Mouse (Mus musculus): ENCODE measurements at regions not wholly inside any gene's neighbourhood (a gene's known extent, or its start where the extent isn't known, plus 50 kb on each side); places are given as distances from the start of the nearest gene placed in this dataset.

DNA sequence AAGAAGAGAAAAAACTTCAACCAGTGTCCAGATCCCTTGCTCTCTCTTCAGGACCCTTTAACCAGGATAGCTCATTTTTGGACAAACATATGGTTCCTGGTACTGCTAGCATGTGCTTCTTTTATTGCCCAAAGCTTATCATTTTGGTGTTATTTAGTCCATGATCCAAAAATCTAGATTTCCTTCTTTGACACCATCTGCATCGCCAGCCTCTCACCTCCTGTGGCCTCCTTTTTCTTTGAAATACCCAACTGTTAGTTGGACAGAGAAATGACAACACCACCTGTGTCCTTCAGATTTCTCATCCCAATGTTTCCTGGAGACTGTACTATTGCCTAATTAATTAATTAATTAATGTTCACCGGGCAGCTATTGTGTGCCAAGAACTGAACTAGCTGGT, 188.0 kb upstream of the Plppr1 start:
- DNase-seq (ENCODE audit: low read depth, low spot score), result no peak

DNA sequence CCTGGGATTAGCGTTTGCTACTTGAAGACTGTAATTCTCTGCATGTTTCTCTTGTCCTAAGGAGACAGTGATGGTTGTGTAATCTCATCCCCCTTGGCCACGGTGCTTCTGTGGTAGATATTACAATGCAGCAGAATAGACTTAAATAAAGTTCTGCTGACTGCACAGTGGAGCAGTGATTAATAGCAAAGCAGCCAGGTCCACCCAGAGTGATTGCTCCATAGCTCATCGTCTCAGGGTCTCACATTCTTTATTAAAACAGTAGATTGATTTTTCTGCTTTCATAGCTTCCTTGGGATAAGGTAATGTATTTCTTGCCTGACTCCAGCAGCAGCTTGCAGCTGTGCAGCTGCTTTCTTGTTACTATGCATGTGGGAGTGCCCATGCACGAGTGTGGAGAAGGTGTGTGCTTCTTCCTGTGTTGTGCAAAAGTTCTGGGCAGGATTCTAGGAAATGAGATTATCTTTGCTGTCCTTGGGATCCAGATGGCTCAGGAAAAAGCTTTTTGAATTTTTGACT, 169.9 kb upstream of the Plppr1 start:
- no peak for DNase-seq (ENCODE audit: low read depth, low spot score)

- DNase-seq (ENCODE audit: low read depth, low spot score), result no peak
These were observed 154.5 kb upstream of the Plppr1 start for GRCm38 (mm10) chr4:48904551-48904950.

- DNase-seq (ENCODE audit: low read depth, low spot score), result no peak
These were observed 153.7 kb upstream of the Plppr1 start for GRCm38 (mm10) chr4:48905196-48905867.

- no peak for DNase-seq (ENCODE audit: low read depth, low spot score)
These were observed 149.9 kb upstream of the Plppr1 start for GRCm38 (mm10) chr4:48909161-48909560.

GRCm38 (mm10) chr4:48913301-48913700, 145.8 kb upstream of the Plppr1 start:
- DNase-seq (ENCODE audit: low read depth, low spot score), result no peak

DNA sequence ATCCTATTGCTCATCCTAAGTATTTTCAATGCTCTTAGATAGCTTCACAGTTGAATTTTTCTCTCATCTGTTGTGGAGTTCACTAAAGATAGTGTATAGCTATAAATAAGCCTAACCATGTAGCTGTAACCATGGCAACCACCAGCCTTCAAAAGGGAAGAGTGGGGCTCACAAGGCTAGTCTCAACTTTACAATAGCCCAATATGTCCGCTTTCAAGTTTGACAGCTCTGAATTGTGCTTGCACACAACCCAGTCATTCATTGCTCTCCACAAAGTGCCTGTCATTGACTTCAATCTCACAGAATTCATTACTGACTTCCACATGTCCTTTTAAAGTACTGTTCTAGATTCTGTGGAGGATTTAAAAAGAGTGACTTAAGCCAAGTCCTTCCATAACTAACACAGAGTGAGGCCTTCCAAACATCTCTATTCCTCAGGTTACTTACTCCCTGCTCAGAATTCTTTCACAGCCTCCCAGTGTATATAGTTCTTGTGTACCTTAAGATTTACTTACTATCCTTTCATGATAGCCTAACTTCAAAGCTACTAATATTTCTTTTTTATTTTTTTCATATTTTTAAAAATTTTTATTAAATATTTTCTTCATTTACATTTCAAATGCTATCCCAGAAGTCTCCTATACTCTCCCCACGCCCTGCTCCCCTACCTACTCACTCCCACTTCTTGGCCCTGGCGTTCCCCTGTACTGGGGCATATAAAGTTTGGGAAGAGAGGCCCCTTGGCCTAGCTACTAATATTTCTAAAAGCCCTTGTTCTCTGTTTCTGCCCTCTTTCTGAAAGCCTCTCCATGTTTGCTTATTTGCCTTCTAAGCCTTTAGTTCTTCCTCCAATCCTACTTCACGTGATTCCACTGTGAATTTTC, 134.3 kb upstream of the Plppr1 start:
- DNase-seq (ENCODE audit: low read depth, low spot score), result no peak

GRCm38 (mm10) chr4:48938420-48938819, 120.7 kb upstream of the Plppr1 start:
- DNase-seq (ENCODE audit: low read depth, low spot score), result no peak

DNA sequence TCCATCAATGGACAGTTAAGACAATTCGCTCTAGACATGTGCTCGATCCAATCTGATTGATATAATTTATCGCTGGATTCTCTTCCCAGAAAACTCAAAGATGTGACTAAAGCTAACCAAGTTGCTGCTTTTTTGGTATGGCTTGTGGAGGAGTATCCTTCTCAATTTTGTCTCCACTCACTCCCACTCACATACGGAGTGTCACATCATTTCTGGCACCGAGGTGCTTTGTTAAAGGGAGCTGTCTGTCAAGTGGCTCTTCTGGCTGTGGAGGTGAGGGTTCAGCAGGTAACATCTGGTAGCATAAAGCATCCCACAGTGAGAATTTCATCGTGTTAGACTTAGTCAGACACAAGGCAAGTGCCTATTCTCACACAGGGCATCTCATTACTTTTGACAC, 120.2 kb upstream of the Plppr1 start:
- no peak for DNase-seq (ENCODE audit: low read depth, low spot score)

DNA sequence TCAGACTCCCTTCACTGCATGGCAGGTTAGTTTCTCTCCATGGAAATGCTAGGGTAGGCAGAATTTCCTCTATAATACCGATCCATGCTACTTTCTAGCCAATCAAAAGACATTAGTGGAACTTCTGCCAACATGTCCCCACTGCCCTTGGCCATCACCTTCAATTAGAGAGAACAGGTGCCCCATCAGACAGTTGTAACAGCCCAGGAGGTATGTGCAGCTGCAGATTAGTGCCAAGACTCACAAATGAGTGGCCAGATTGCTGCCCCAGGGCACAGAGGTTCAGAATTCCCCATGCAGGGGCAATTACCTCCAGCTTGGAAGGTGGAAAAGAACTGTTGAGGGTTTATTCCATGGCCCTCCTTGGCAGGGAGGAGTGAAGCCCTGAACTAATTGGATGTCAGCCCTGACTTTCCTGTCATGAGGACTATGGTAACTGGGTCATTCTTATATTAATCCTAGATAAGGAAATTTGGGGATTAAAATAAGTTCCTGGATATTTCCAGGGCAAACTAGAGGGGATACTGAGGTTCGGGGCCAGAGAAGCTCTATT, 113.7 kb upstream of the Plppr1 start:
- no peak for DNase-seq (ENCODE audit: low read depth, low spot score)

DNA sequence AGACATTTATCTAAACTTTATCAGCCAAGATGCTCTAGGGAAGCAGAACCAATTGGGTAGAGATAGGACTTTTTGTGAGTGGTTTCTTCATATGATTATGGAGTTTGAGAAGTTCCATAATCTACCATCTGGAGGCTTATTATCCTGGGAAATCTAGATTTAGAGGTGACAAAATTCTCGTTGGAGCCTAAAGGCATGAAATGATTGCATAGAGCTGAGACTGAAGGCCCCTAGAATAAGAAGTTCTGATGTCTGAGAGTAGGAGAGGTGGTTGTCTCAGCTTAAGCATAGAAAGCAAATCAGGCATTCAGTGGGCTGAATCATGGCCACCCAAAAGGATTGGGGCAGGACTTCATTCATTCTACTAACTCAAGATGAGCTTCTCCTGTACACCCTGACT, 106.1 kb upstream of the Plppr1 start:
- DNase-seq (ENCODE audit: low read depth, low spot score), result no peak

- DNase-seq (ENCODE audit: low read depth, low spot score), result no peak
These were observed 83.3 kb upstream of the Plppr1 start for GRCm38 (mm10) chr4:48975810-48976209.

DNA sequence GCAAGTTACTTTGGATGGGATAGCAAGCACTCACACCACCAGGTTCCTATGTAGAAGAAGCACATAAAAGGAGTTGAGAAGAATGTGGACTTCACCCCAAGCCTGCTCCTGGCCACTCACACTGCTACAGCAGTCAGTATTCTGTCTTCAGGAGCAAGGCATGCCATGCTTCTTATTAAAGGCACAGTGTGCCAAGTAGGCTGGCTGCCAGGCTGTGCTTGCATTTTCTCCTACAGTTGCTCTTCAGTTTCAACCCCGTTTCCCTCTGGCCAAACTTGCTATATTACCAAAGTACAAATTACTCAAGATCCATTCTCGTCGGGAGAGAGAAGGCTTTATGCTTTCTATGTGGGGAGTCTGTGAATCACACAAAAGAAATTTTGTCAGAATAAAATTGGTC, 67.1 kb upstream of the Plppr1 start:
- no peak for DNase-seq (ENCODE audit: low read depth, low spot score)

All from retina, postnatal 7 days (tissue).